Mouse (Mus musculus) MEL (cell line): Measurements from ENCODE around the gene Trim46. TPM values are rescaled to one million over a fixed set of nuclear protein-coding genes. Genes with fewer than 3 reads are reported as not detected.

Source experiments
- DNase-seq: peaks from one replicate; pipeline ENCODE4 v3.0.0; 2011; ENCODE audit warnings: low read depth, low spot score
- H3K27ac ChIP-seq: 2 replicates; pipeline ENCODE4 v1.5.1; 2012; ENCODE audit warnings: low read depth, mild to moderate bottlenecking, control low read depth, low read length, moderate library complexity; ENCODE audit not compliant: control insufficient read depth
- H3K27me3 ChIP-seq, 2 experiments: fragments of 150-350 bp in 1 of 2; sonication (generic) in 1 of 2; 2 replicates each; pipeline ENCODE4 v1.6.1; 2012; ENCODE audit warnings: low read length in 2 of 2, mild to moderate bottlenecking in 2 of 2, improper control_type of control experiment in 1 of 2, moderate library complexity in 1 of 2; ENCODE audit not compliant: insufficient read depth in 2 of 2, control insufficient read depth in 1 of 2
- H3K36me3 ChIP-seq, 2 experiments: 2 replicates each; pipeline ENCODE4 v1.6.1; 2012 to 2014; ENCODE audit warnings: low read length in 2 of 2, improper control_type of control experiment in 1 of 2, inconsistent platforms in 1 of 2, mild to moderate bottlenecking in 1 of 2; ENCODE audit not compliant: insufficient read depth in 2 of 2, control insufficient read depth in 1 of 2
- H3K4me1 ChIP-seq, 2 experiments: fragments of 150-350 bp in 1 of 2; sonication (generic) in 1 of 2; 2 replicates each; pipeline ENCODE4 v1.6.1; 2012; ENCODE audit warnings: low read length in 2 of 2, improper control_type of control experiment in 1 of 2, mild to moderate bottlenecking in 1 of 2; ENCODE audit not compliant: insufficient read depth in 2 of 2, control insufficient read depth in 1 of 2
- H3K4me3 ChIP-seq, 2 experiments: fragments of 150-350 bp in 1 of 2; sonication (generic) in 1 of 2; 2 replicates each; pipeline ENCODE4 v1.5.1; 2012; ENCODE audit warnings: low read depth in 2 of 2, low read length in 2 of 2, mild to moderate bottlenecking in 2 of 2, moderate library complexity in 2 of 2, control low read depth in 1 of 2, improper control_type of control experiment in 1 of 2; ENCODE audit not compliant: control insufficient read depth in 1 of 2, insufficient read depth in 1 of 2
- H3K79me2 ChIP-seq: 2 replicates; pipeline ENCODE4 v1.6.1; 2012; ENCODE audit warnings: mild to moderate bottlenecking, low read length, moderate library complexity; ENCODE audit not compliant: control insufficient read depth, poor library complexity, insufficient read depth
- H3K9ac ChIP-seq: 2 replicates; pipeline ENCODE4 v1.6.1; 2012; ENCODE audit warnings: low read depth, mild to moderate bottlenecking, control low read depth, low read length, moderate library complexity; ENCODE audit not compliant: control insufficient read depth, poor library complexity, severe bottlenecking
- H3K9me3 ChIP-seq: fragments of 150-350 bp; sonication (generic); replicated peaks from 2 replicates; pipeline ENCODE4 v1.6.1; 2012; ENCODE audit warnings: mild to moderate bottlenecking, low read length, improper control_type of control experiment, moderate library complexity; ENCODE audit not compliant: insufficient read depth
- BHLHE40 ChIP-seq: IDR thresholded peaks from 2 replicates; pipeline ENCODE4 v1.6.1; 2012; ENCODE audit warnings: low read depth, mild to moderate bottlenecking, inconsistent platforms, low read length, improper control_type of control experiment, borderline replicate concordance
- CHD1 ChIP-seq: IDR thresholded peaks from 2 replicates; pipeline ENCODE4 v1.6.1; 2012; ENCODE audit warnings: low read depth, mild to moderate bottlenecking, inconsistent platforms, low read length, improper control_type of control experiment
- CHD2 ChIP-seq: IDR thresholded peaks from 2 replicates; pipeline ENCODE4 v1.6.1; 2011; ENCODE audit warnings: low read length, improper control_type of control experiment
- CTCF ChIP-seq, 3 experiments: IDR thresholded peaks in 2 of 3; conservative IDR thresholded peaks in 1 of 3; 2 replicates each; pipeline ENCODE4 v1.5.1; 2011 to 2012; ENCODE audit warnings: low read length in 3 of 3, low read depth in 2 of 3, mild to moderate bottlenecking in 2 of 3, improper control_type of control experiment in 1 of 3, inconsistent platforms in 1 of 3, mixed read lengths in 1 of 3, moderate library complexity in 1 of 3; ENCODE audit not compliant: control insufficient read depth in 1 of 3, insufficient read depth in 1 of 3, poor library complexity in 1 of 3, severe bottlenecking in 1 of 3
- ETS1 ChIP-seq: IDR thresholded peaks from 2 replicates; pipeline ENCODE4 v1.6.1; 2012; ENCODE audit warnings: low read depth, mild to moderate bottlenecking, inconsistent platforms, low read length, improper control_type of control experiment, moderate library complexity
- GATA1 ChIP-seq: IDR thresholded peaks from 2 replicates; pipeline ENCODE4 v1.6.1; 2011; ENCODE audit warnings: low read depth, low read length, improper control_type of control experiment
- HCFC1 ChIP-seq: IDR thresholded peaks from 2 replicates; pipeline ENCODE4 v1.6.1; 2012; ENCODE audit warnings: low read depth, mild to moderate bottlenecking, inconsistent platforms, low read length, improper control_type of control experiment, moderate library complexity
- JUND ChIP-seq: IDR thresholded peaks from 2 replicates; pipeline ENCODE4 v1.6.1; 2011; ENCODE audit warnings: low read depth, mild to moderate bottlenecking, improper control_type of control experiment, low read length
- KAT2A ChIP-seq: conservative IDR thresholded peaks from 2 replicates; pipeline ENCODE4 v1.6.1; 2012; ENCODE audit warnings: low read depth, low read length, improper control_type of control experiment, inconsistent platforms
- MAX ChIP-seq: IDR thresholded peaks from 2 replicates; pipeline ENCODE4 v1.6.1; 2011; ENCODE audit warnings: low read length, improper control_type of control experiment
- MXI1 ChIP-seq: IDR thresholded peaks from 2 replicates; pipeline ENCODE4 v1.6.1; 2011; ENCODE audit warnings: mild to moderate bottlenecking, low read depth, low read length, improper control_type of control experiment
- MYC ChIP-seq: IDR thresholded peaks from 2 replicates; pipeline ENCODE4 v1.6.1; 2011; ENCODE audit warnings: low read depth, mild to moderate bottlenecking, low read length, improper control_type of control experiment, moderate library complexity
- NELFE ChIP-seq: IDR thresholded peaks from 2 replicates; pipeline ENCODE4 v1.6.1; 2011; ENCODE audit warnings: low read depth, low read length, improper control_type of control experiment
- NRF1 ChIP-seq: IDR thresholded peaks from 2 replicates; pipeline ENCODE4 v1.6.1; 2014; ENCODE audit warnings: low read depth, mild to moderate bottlenecking, inconsistent platforms, low read length, improper control_type of control experiment, moderate library complexity; ENCODE audit not compliant: poor library complexity, insufficient read depth, severe bottlenecking
- POLR2A ChIP-seq, 2 experiments: IDR thresholded peaks; 2 replicates each; pipeline ENCODE4 v1.6.1; 2011 to 2012; ENCODE audit warnings: low read length in 2 of 2, mild to moderate bottlenecking in 2 of 2, control low read depth in 1 of 2, improper control_type of control experiment in 1 of 2, low read depth in 1 of 2, moderate library complexity in 1 of 2; ENCODE audit not compliant: control insufficient read depth in 1 of 2, insufficient read depth in 1 of 2, poor library complexity in 1 of 2
- RAD21 ChIP-seq: IDR thresholded peaks from 2 replicates; pipeline ENCODE4 v1.6.1; 2011; ENCODE audit warnings: mild to moderate bottlenecking, low read depth, low read length, improper control_type of control experiment
- RCOR1 ChIP-seq: IDR thresholded peaks from 2 replicates; pipeline ENCODE4 v1.6.1; 2012; ENCODE audit warnings: low read depth, mild to moderate bottlenecking, inconsistent platforms, low read length, improper control_type of control experiment
- SIN3A ChIP-seq: IDR thresholded peaks from 2 replicates; pipeline ENCODE4 v1.6.1; 2012; ENCODE audit warnings: low read length, improper control_type of control experiment, inconsistent platforms
- SMC3 ChIP-seq: IDR thresholded peaks from 2 replicates; pipeline ENCODE4 v1.6.1; 2011; ENCODE audit warnings: low read depth, low read length, improper control_type of control experiment
- TBP ChIP-seq: IDR thresholded peaks from 2 replicates; pipeline ENCODE4 v1.8.0; 2011; ENCODE audit warnings: low read depth, low read length, improper control_type of control experiment
- TCF12 ChIP-seq: IDR thresholded peaks from 2 replicates; pipeline ENCODE4 v1.6.1; 2014; ENCODE audit warnings: low read depth, mild to moderate bottlenecking, inconsistent platforms, low read length, improper control_type of control experiment, moderate library complexity
- UBTF ChIP-seq: IDR thresholded peaks from 2 replicates; pipeline ENCODE4 v1.6.1; 2012; ENCODE audit warnings: low read depth, mild to moderate bottlenecking, inconsistent platforms, low read length, improper control_type of control experiment, moderate library complexity, borderline replicate concordance; ENCODE audit not compliant: insufficient read depth
- USF1 ChIP-seq: IDR thresholded peaks from 2 replicates; pipeline ENCODE4 v1.6.1; 2014; ENCODE audit warnings: low read depth, mild to moderate bottlenecking, inconsistent platforms, low read length, improper control_type of control experiment, moderate library complexity
- USF2 ChIP-seq, 2 experiments: IDR thresholded peaks; 2 replicates each; pipeline ENCODE4 v1.6.1; 2011 to 2012; ENCODE audit warnings: improper control_type of control experiment in 2 of 2, low read length in 2 of 2, borderline replicate concordance in 1 of 2, inconsistent platforms in 1 of 2, low read depth in 1 of 2, mild to moderate bottlenecking in 1 of 2; ENCODE audit not compliant: insufficient read depth in 1 of 2
- ZC3H11A ChIP-seq: IDR thresholded peaks from 2 replicates; pipeline ENCODE4 v1.6.1; 2012; ENCODE audit warnings: low read depth, mild to moderate bottlenecking, inconsistent platforms, low read length, improper control_type of control experiment
- ZMIZ1 ChIP-seq: IDR thresholded peaks from 2 replicates; pipeline ENCODE4 v1.6.1; 2012; ENCODE audit warnings: low read depth, mild to moderate bottlenecking, inconsistent platforms, low read length, improper control_type of control experiment, moderate library complexity
- polyA plus RNA-seq, 2 experiments: library from polyadenylated mRNA; stranded (reverse) in 1 of 2; unstranded in 1 of 2; fragments of >175 nt in 1 of 2; fragments of >200 nt in 1 of 2; gene quantifications; 2 replicates each; pipeline versions ENCODE4 v1.2.1 to v1.2.4; 2012; ENCODE audit warnings: low replicate concordance in 2 of 2, low read depth in 1 of 2; ENCODE audit not compliant: insufficient read length in 2 of 2, insufficient read depth in 1 of 2, missing spikeins in 1 of 2
- total RNA-seq: library from RNA; depleted of rRNA; stranded (reverse); fragments of 300-350 nt; gene quantifications from 2 replicates; pipeline ENCODE4 v1.2.3, GENCODE M21; 2012

Trim46 gene
- total and polyA plus RNA-seq, 3 experiments = 3.3 to 7.7 TPM; not detected in 1

GRCm38 (mm10) chr3:89187690-89188477, 58.2 kb downstream of the Trim46 start (continued):
- TF ChIP-seq TCF12 = peak; percentile 53; the same call in 1 of the 2 replicates
- 0 out of 2 replicates have a peak, but pooled peaks have one; percentile 16 for TF ChIP-seq JUND
- TF ChIP-seq ETS1 = peak; percentile 68
- no peak for TF ChIP-seq ZMIZ1
- TF ChIP-seq KAT2A = no peak
- TF ChIP-seq USF1 = 0 out of 2 replicates have a peak, but pooled peaks have one; percentile 26
- no peak for TF ChIP-seq USF2 (IDR thresholded peaks at IDR 0.05; ENCODE audit: borderline replicate concordance in 1 of 2, insufficient read depth in 1 of 2, low read depth in 1 of 2, low read length in 2 of 2)
- TF ChIP-seq GATA1 = peak; percentile 68; the same call in 1 of the 2 replicates
- TF ChIP-seq UBTF = no peak
- no peak for TF ChIP-seq CTCF (IDR thresholded peaks at IDR 0.05 in 2 of 3, conservative IDR thresholded peaks at IDR 0.05 in 1 of 3; ENCODE audit: control insufficient read depth in 1 of 3, insufficient read depth in 1 of 3, low read depth in 2 of 3, low read length in 3 of 3, poor library complexity in 1 of 3, severe bottlenecking in 1 of 3)
- no peak for TF ChIP-seq NRF1
- TF ChIP-seq HCFC1 = peak; percentile 36; the same call in 1 of the 2 replicates
- peak; percentile 74; the same call in 1 of the 2 replicates for TF ChIP-seq MYC
- no peak for TF ChIP-seq BHLHE40
- peak; percentile 79 for TF ChIP-seq MXI1
- no peak for TF ChIP-seq SMC3
- peak; percentile 43; the same call in 1 of the 2 replicates for TF ChIP-seq SIN3A
- no peak for TF ChIP-seq ZC3H11A
- TF ChIP-seq RAD21 = no peak
- TF ChIP-seq CHD1 = no peak
- 0 out of 2 replicates have a peak, but pooled peaks have one; percentile 20 for TF ChIP-seq NELFE
- no peak for TF ChIP-seq CHD2
- TF ChIP-seq, all 39 proteins: peak for 17

GRCm38 (mm10) chr3:89187197-89187596, 58.9 kb downstream of the Trim46 start:
- Histone ChIP-seq H3K4me1 (peaks cover 41 to 81% of the 10 kb centered on the region in 2 experiments), H3K27ac (peak overlapping the region; percentile 63)
- DNase-seq = no peak

More at GRCm38 (mm10) chr3:89187197-89187596, 58.9 kb downstream of the Trim46 start:
- H3K9ac ChIP-seq = peak overlapping the region; percentile 19
- H3K27me3 ChIP-seq = no peaks in the 10 kb centered on the region
- no peak overlapping the region for H3K4me3 ChIP-seq
- peaks cover 0 to 64% of the 10 kb centered on the region in 2 experiments; a peak in 2 of 4 replicates for H3K36me3 ChIP-seq
- no peaks in the 10 kb centered on the region; the same call in 1 of the 2 replicates for H3K79me2 ChIP-seq
- no peak for TF ChIP-seq RAD21
- no peak for TF ChIP-seq RCOR1
- no peak for TF ChIP-seq MAX
- no peak for TF ChIP-seq SIN3A
- 0 out of 4 replicates have a peak, but pooled peaks of 1 of the 2 experiments have one; percentile 32 for TF ChIP-seq POLR2A (IDR thresholded peaks at IDR 0.05; ENCODE audit: control insufficient read depth in 1 of 2, insufficient read depth in 1 of 2, low read depth in 1 of 2, low read length in 2 of 2, poor library complexity in 1 of 2)
- TF ChIP-seq TBP = no peak
- no peaks in the 10 kb centered on the region for H3K9me3 ChIP-seq
